Mouse (Mus musculus): ENCODE results near the gene Gltp.

GRCm38 (mm10) chr5:114640809-114641208 is 50.0 kb downstream of the Gltp start:
- no peak for TF ChIP-seq E2F4 (IDR thresholded peaks at IDR 0.05; ENCODE audit: insufficient replicate concordance, low read depth, low read length)
- no peak for TF ChIP-seq ZKSCAN1 (IDR thresholded peaks at IDR 0.05; ENCODE audit: borderline replicate concordance, low read depth, low read length)
- TF ChIP-seq TCF12 (IDR thresholded peaks at IDR 0.05; ENCODE audit: low read depth, low read length) = no peak
- no peak for TF ChIP-seq MAX (IDR thresholded peaks at IDR 0.05; ENCODE audit: low read length)
- no peak for TF ChIP-seq UBTF (IDR thresholded peaks at IDR 0.05; ENCODE audit: low read depth, low read length)
- no peak for TF ChIP-seq MXI1 (IDR thresholded peaks at IDR 0.05; ENCODE audit: low read depth, low read length)
- no peak for TF ChIP-seq RAD21 (IDR thresholded peaks at IDR 0.05; ENCODE audit: low read depth, low read length)
- TF ChIP-seq POLR2A (IDR thresholded peaks at IDR 0.05; ENCODE audit: low read depth, low read length) = no peak
- TF ChIP-seq CTCF (conservative IDR thresholded peaks at IDR 0.05 in 1 of 2, IDR thresholded peaks at IDR 0.05 in 1 of 2; ENCODE audit: low read depth in 2 of 2, low read length in 2 of 2) = no peak
- TF ChIP-seq JUND (conservative IDR thresholded peaks at IDR 0.05; ENCODE audit: low read depth, low read length) = no peak
- TF ChIP-seq USF2 (conservative IDR thresholded peaks at IDR 0.05; ENCODE audit: low read depth, low read length) = no peak
- no peak for TF ChIP-seq CHD2 (IDR thresholded peaks at IDR 0.05; ENCODE audit: low read length)
- TF ChIP-seq MAZ (IDR thresholded peaks at IDR 0.05; ENCODE audit: low read depth, low read length) = no peak

All from CH12.LX (cell line).